Mouse (Mus musculus) frontal cortex, adult 2 months (tissue): ENCODE data around the gene Ifitm1. TPM values are rescaled to one million over a fixed set of nuclear protein-coding genes. Genes with fewer than 3 reads are reported as not detected.
"Not testable (repeated sequence)": the region's sequence is repeated elsewhere in the genome, so short reads cannot be mapped to it uniquely, and the experiment has no call there.

Experiments
- DNase-seq, 2 experiments: peaks; one replicate each; pipeline ENCODE4 v3.0.0; 2022; ENCODE audit warnings: low spot score in 1 of 2; ENCODE audit errors: extremely low spot score in 1 of 2
- polyA plus RNA-seq: library from polyadenylated mRNA; depleted of rRNA; stranded (reverse); fragments of >200 nt; gene quantifications from 2 replicates; pipeline ENCODE4 v1.2.3, GENCODE M21; 2012; rRNA removed

Gene Ifitm1
- polyA plus RNA-seq, 1 experiment: 33.2 TPM

- peak in 1 of 2 experiments; percentile 65 for DNase-seq
Observed at GRCm38 (mm10) chr7:141008938-141009660, 42.1 kb downstream of the Ifitm1 start.

DNA sequence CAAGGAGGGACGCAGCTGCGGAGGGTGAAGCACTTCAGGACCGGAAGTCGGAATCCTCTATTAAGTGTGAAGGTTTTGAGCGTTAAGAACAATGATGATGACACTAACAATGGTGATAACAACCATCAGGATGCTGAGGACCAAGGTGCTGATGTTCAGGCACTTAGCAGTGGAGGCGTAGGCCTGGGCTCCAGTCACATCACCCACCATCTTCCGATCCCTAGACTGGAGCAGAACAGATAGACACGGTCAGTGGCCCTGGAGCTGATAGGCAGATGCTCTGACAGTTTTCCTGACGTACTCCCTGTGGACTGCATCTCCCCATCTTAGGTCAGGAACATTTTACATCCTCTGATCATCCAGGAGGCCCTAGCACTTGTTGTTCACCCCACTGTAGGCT lies 42.6 kb downstream of the Ifitm1 start:
- DNase-seq: no peak

GRCm38 (mm10) chr7:141010593-141010992 lies 43.6 kb downstream of the Ifitm1 start, which contains the start of gene Ifitm3:
Gene Ifitm3, minus strand, starts transcription at chr7:141010770.
- no peak for DNase-seq

GRCm38 (mm10) chr7:141011238-141011770 lies 44.3 kb downstream of the Ifitm1 start:
- DNase-seq: no peak

DNA sequence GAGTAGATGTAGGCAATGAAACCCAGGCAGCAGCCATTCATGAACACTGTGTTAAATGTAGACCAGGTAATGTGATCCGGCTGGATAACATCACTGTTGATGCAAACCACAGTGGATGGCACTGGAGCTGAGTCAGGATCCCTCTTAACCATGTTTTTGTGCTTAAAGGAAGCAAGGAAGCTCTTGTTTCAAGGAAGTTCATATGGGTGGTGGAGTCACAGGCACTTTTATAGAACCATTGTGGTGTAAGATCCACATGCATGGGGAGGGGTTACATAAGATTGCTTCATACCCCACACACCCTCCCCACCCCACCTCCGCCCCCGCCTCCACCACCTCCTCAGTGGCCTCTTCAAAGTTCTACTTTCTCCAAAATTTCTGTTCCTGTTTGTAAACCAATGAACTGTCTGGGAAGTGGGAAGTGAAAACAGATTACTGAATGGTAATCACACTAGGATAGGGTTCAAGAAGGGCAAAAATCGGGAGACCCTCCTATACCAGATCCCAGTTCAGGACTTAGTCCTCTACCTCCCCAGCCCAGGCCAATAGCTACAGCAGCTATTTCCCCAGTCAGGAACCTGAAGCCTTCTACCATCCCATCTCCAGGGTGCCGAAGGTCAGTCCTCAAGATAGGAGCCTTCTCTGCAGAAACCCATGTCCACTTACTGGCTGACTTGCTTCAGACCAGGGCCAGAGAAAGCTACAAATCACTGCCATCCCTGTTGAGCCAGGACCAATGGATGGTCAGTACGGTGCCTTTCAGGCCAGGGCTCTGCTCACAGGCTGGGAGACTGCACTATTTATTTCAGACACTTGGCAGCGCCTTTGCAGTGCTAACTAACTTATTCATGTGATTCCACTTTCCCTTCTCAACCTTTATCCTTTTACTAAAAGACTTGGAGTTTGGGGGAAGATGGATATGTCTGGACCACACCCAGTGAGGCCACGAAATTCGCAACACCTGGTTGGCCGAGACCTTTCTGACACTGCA lies 50.0 kb downstream of the Ifitm1 start:
- no peak for DNase-seq

DNA sequence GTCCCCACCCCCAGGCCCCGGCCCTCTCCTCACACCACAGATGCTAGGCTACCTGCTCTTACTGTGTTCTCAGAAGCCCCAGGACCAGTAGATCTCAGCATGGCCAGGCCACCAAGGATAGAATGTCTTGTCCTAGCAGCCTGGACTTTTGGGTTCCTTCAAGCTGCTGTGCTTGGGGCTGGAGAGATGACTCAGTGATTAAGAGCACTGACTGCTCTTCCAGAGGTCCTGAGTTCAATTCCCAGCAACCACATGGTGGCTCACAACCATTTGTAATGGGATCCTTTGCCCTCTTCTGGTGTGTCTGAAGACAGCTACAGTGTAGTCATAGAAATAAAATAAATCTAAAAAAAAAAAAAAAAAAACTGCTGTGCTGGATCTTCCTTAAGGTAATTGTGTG lies 50.8 kb downstream of the Ifitm1 start, which contains the start of gene Ifitm6:
TSS of gene Ifitm6 (minus strand) at position 101 of the 400 bp plus-strand sequence.
- not testable (repeated sequence) for DNase-seq

DNA sequence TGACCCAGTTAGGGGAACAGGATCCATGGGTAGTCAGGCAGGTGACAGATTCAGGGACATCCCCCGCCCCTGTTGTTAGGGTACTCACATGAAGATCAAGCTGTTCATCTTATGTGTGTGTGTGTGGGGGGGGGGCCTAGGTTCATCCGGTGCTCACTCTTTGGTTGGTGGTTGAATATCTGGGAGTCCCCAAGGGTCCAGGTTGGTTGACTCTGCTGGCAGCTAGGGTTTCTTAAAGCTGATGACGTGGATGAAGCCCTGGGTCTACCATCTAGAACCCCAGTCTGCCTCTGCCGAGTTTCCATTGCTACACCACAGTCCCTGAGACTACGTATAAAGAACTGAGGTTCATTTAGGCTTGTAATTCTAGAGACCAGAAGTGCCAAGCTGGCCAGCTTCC lies 52.0 kb downstream of the Ifitm1 start:
- DNase-seq: no peak

Other genes with a start within 250 kb of the Ifitm1 start
- 0.32 and 0.95 TPM in 2 replicates for gene Cyp2e1, start 203.5 kb upstream of the Ifitm1 start, polyA plus RNA-seq
- gene Syce1, start 179.4 kb upstream of the Ifitm1 start, polyA plus RNA-seq: 0.50 and 0.66 TPM in 2 replicates
- 18.5 and 22.4 TPM in 2 replicates for gene Zfp941, start 145.0 kb upstream of the Ifitm1 start, polyA plus RNA-seq
- 0.78 and 1.4 TPM in 2 replicates for gene Urah, start 132.2 kb upstream of the Ifitm1 start, polyA plus RNA-seq
- gene Scgb1c1, start 121.7 kb upstream of the Ifitm1 start, polyA plus RNA-seq: 1.4 and 6.3 TPM in 2 replicates
- 0.26 and 0.36 TPM in 2 replicates for gene Odf3, start 119.4 kb upstream of the Ifitm1 start, polyA plus RNA-seq
- 0.13 and 0.16 TPM in 2 replicates for gene Gm45785, start 110.9 kb upstream of the Ifitm1 start, polyA plus RNA-seq
- 68.7 and 84.4 TPM in 2 replicates for gene Ric8a, start 110.3 kb upstream of the Ifitm1 start, polyA plus RNA-seq
- gene Bet1l, start 109.6 kb upstream of the Ifitm1 start, polyA plus RNA-seq: 31.9 and 32.3 TPM in 2 replicates
- gene Psmd13, start 85.3 kb upstream of the Ifitm1 start, polyA plus RNA-seq: 92.8 and 99.7 TPM in 2 replicates
- 116 and 137 TPM in 2 replicates for gene Sirt3, start 84.9 kb upstream of the Ifitm1 start, polyA plus RNA-seq
- 0.57 and 0.76 TPM in 2 replicates for gene Cox8b, start 66.8 kb upstream of the Ifitm1 start, polyA plus RNA-seq
- gene Nlrp6, start 46.3 kb upstream of the Ifitm1 start, polyA plus RNA-seq: 0.17 and 0.18 TPM in 2 replicates
- gene Pgghg, start 25.8 kb upstream of the Ifitm1 start, polyA plus RNA-seq: 6.9 and 7.1 TPM in 2 replicates
- gene Ifitm5, start 16.9 kb upstream of the Ifitm1 start, polyA plus RNA-seq: 0.15 TPM in 1 of 2 replicates, not detected in the other
- not detected in 2 replicates for gene Gm45717, start 11.3 kb upstream of the Ifitm1 start, polyA plus RNA-seq
- 46.6 and 48.9 TPM in 2 replicates for gene Ifitm2, start 11.2 kb upstream of the Ifitm1 start, polyA plus RNA-seq
- 72.6 and 82.1 TPM in 2 replicates for gene Ifitm3, start 43.5 kb downstream of the Ifitm1 start, polyA plus RNA-seq
- gene Ifitm6, start 50.7 kb downstream of the Ifitm1 start, polyA plus RNA-seq: 0.86 and 1.0 TPM in 2 replicates
- not detected in 2 replicates for gene Gm17387, start 61.9 kb downstream of the Ifitm1 start, polyA plus RNA-seq
- gene B4galnt4, start 93.9 kb downstream of the Ifitm1 start, polyA plus RNA-seq: 99.1 and 103 TPM in 2 replicates
- gene Pkp3, start 111.0 kb downstream of the Ifitm1 start, polyA plus RNA-seq: 0.11 and 0.22 TPM in 2 replicates
- gene Sigirr, start 133.4 kb downstream of the Ifitm1 start, polyA plus RNA-seq: 3.7 and 4.0 TPM in 2 replicates
- 0.08 and 0.10 TPM in 2 replicates for gene Ano9, start 150.6 kb downstream of the Ifitm1 start, polyA plus RNA-seq
- gene Ptdss2, start 155.2 kb downstream of the Ifitm1 start, polyA plus RNA-seq: 52.1 and 62.4 TPM in 2 replicates
- gene Rnh1, start 205.6 kb downstream of the Ifitm1 start, polyA plus RNA-seq: 34.5 and 36.4 TPM in 2 replicates
- gene Hras, start 226.8 kb downstream of the Ifitm1 start, polyA plus RNA-seq: 243 and 245 TPM in 2 replicates
- gene Lrrc56, start 226.9 kb downstream of the Ifitm1 start, polyA plus RNA-seq: 4.8 and 5.5 TPM in 2 replicates
- gene Lmntd2, start 246.9 kb downstream of the Ifitm1 start, polyA plus RNA-seq: 0.17 and 0.20 TPM in 2 replicates
- gene Rassf7, start 248.6 kb downstream of the Ifitm1 start, polyA plus RNA-seq: 1.8 and 2.3 TPM in 2 replicates